Mouse (Mus musculus) frontal cortex, postnatal 36 days (tissue): ENCODE measurements around the gene Wdr20.
"Not testable (repeated sequence)": the region's sequence is repeated elsewhere in the genome, so short reads cannot be mapped to it uniquely, and the experiment has no call there.

Experiments
- DNase-seq, 2 experiments: peaks; one replicate each; pipeline ENCODE4 v3.0.0; 2022; ENCODE audit warnings: low spot score in 2 of 2

The Wdr20 gene

GRCm38 (mm10) chr12:110737170-110738157 is at the start of gene Wdr20:
Wdr20 (plus strand) TSS chr12:110737944.
- DNase-seq, result peak; percentile 97 to 99

DNA sequence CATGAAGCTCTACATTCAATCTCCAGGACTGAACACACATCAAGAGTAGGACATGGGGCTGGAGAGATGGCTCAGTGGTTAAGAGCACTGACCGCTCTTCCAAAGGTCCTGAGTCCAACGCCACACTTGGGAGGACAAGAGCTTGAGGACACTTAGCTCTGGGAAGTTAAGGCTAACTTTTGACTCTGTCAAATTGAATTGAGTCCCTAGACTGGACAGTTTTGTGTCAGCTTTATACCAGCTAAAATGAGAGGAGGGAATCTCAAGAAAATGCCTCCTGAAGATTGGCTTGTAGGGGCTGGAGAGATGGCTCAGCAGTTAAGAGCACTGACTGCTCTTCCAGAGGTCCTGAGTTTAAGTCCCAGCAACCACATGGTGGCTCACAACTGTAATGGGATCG is 48.8 kb upstream of the Wdr20 start:
- DNase-seq, result not testable (repeated sequence)

DNA sequence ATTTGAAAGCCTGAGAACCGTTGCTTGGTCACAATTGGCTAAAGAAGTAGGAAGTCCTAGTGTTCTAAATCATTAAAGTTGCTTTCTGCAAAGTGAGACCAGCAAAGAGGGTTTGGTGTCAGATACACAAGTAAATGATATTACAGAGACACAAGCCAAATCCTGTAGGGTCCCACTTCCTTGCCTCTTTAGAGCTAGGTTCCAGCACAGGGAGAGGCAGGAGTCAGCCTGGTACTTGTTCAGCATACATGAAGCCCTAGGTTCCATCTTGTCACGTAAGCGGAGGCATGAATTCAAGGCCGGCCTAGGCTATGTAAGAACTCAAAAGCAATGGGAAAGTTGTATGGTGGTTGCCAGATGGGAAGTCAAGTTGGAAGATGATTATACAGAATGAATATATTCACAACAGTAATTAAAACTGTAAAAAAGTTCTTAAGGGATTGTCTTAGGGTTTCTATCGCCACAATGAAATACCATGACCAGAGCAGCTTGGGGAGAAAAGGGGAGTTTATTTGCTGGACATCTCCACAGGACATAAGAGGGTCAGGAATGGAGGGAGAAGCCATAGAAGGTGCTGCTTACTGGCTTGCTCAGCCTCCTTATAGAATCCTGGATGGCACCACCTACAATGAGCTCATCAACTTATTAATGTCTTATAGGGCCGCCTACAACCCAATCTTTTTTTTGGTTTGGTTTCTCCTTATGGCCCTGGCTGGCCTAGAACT is 47.7 kb upstream of the Wdr20 start:
- no peak for DNase-seq

DNA sequence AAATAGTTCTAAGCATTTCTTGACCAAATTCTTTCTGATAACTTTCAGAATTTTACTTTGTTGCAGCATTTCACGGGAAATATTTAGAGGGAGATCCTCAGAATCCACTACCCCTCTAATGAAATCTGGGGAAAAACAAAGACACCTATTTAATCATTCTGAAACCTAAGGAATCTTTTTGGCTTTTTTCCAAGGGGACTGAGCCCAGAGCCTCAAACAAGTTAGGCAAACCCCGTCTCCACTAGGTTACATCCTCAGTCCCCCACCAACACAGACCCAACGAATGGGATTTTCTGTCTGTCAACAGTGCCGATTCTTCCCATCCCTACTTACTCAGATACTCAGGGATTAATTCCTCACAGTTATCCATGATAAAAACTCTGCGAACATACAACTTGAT is 44.4 kb upstream of the Wdr20 start:
- not testable (repeated sequence) for DNase-seq

DNA sequence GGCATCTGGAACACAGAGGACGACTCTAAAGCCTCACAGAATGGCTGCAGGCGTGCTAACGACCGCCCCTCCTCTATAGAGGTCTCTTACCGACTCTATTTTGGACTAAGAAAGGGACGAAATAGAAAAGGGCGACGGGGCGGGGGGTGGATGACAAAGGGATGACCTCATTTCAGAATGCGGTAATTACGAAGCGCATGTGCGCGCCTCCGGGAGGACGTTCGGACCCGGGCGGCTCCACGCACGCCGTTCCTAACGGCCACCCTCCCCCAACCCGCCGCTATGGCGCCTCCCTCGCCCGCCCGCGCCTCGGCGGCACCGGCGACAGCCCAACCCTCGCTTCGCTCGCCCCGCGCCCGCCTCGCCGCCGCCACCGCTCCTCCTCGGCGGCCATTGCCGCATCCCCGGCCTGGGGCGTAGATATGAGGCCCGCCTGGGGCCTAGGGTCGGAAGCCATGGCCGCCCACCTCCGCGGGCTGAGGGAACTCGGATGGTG is 42.0 kb upstream of the Wdr20 start:
- DNase-seq, result peak; percentile 55 to 68

GRCm38 (mm10) chr12:110696173-110696974 is 41.4 kb upstream of the Wdr20 start:
- peak; percentile 97 for DNase-seq

GRCm38 (mm10) chr12:110696975-110697400 is 40.8 kb upstream of the Wdr20 start:
- DNase-seq, result no peak

GRCm38 (mm10) chr12:110697457-110697856 is 40.3 kb upstream of the Wdr20 start:
- no peak for DNase-seq

DNA sequence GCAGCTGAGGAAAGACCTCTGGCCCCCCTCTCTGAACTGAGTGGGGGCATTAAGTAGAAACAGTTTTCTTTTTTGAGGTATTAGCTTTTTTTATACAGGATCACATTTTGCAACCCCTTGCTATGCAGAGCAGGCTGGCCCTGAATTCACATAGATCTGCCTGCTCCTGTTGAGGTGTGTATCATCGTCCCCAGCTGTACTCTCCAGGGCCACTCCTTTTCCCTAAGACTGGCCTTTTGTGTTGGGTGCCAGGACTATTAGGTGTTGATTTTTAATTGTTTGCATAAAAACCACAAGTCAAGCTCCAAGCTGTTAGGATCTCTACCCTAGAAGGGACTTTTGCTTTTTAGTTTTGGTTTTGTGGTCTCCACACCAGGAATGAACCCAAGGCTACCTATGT is 39.7 kb upstream of the Wdr20 start:
- DNase-seq, result no peak

GRCm38 (mm10) chr12:110698523-110699170 is 39.1 kb upstream of the Wdr20 start:
- no peak for DNase-seq

DNA sequence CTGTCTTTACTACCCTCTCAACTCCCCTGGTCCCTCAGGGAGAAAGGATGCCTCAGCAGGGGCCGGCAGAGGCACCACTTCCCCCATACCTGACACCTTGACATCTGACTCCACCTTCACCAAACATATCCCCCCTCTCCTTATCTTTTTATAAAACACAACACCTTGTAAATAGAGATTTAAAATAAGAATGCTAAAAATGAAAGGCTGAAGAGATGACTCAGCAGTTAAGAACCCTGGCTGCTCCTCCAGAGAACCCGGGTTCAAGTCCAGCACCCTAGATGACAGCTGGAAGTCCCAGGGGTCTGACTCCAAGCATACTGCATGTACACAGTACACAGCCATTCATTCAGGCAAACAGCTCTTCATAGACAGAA is 38.6 kb upstream of the Wdr20 start:
- DNase-seq, result no peak

DNA sequence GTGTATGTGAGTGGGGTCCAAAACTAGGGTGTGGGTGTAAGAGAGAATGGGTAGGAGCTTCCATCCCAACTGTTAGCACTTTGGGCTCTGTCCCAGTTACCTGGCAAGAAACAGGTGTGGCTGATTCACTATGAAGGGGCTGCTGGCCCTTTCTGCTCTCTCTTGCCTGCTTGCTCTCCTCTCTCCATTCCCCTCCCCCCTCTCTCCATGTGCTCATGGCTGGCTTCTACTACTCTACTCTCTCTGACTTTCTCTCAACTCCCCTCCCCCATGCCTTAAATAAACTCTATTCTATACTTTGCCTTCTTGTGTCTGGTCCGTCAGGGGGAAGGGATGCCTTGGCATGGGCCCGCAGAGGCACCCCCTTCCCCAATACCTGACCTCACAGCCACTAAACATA is 37.0 kb upstream of the Wdr20 start:
- no peak for DNase-seq

DNA sequence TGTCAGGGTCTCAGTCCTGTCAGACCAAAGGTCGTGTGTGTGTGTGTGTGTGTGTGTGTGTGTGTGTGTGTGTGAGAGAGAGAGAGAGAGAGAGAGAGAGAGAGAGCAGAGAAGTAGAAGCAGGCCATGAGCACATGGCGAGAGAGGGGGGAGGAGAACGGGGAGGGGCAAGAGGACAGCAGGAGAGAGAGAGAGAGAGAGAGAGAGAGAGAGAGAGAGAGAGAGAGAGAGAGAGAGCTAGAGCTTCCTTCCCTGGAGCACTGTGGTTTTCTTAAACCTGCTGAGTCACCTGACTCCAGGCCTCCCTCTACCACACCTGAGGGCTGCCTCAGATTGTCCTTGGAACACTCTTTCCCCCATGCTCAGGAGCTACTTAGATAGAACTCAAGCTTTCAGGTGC is 36.4 kb upstream of the Wdr20 start:
- not testable (repeated sequence) for DNase-seq

- no peak for DNase-seq
Observed at GRCm38 (mm10) chr12:110702556-110702955, 35.2 kb upstream of the Wdr20 start, which contains the start of gene Hsp90aa1. Hsp90aa1 (minus strand) TSS chr12:110702728.

DNA sequence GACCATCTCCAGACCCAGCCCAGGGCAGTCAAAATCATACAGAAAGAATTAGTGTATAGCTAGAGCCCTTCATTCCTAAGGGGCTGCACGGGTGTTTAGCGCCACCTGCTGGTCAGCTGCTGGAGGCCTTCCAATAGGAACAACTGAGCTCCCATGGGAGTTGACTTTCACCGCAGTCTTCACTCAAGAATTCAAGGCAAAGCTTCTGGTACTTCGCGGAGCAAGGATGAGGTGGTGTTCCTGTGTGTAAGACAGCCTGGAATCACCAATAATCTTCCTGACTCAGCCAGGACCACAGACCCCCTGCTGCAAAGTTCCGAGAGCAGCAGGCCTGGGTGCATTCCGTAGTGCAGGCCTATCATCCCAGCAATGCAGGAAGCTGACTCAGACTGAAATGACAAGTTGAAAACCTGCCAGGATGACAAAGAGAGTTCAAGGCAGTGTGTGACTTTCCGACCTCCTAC is 34.7 kb upstream of the Wdr20 start:
- peak; percentile 77 to 85 for DNase-seq

DNA sequence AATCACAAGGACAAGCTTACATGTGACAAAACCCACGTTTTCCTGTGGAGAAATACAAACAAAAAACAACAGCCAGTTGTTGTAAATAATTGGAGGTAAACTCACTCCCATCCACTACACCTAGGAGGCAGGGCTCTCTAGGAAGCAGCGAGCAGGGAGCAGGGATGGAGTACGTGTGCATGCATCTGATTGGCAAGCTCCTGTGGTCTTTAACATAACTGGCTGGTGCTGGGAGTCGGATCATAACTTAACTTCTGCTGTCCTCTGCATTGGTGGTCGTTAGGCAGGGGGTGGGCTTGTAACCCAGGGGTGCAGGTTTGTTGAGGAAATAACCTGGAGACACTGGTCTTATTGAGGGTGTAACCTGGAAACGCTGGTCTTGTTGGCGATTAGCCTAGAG is 34.1 kb upstream of the Wdr20 start:
- no peak for DNase-seq

- not testable (repeated sequence) for DNase-seq
Observed at GRCm38 (mm10) chr12:110705419-110705818, 32.3 kb upstream of the Wdr20 start.

GRCm38 (mm10) chr12:110706337-110707231 is 31.2 kb upstream of the Wdr20 start:
- no peak for DNase-seq

- DNase-seq, result no peak
Observed at GRCm38 (mm10) chr12:110707451-110707850, 30.3 kb upstream of the Wdr20 start.

GRCm38 (mm10) chr12:110711270-110711669 is 26.5 kb upstream of the Wdr20 start:
- DNase-seq, result no peak
